Mouse (Mus musculus) liver, embryonic 13.5 days (tissue): ENCODE measurements around the gene Cryba2. TPM values are rescaled to one million over a fixed set of nuclear protein-coding genes. Genes with fewer than 3 reads are reported as not detected.
A peak's percentile ranks its signal among the peaks of the same experiment; 100 is the strongest.

Experiments
- ATAC-seq: fragments of 200-750 bp; cut with Nextera tagmentation; 2 replicates; pipeline ENCODE4 v1.8.0; 2017; ENCODE audit warnings: low read depth, mild to moderate bottlenecking, moderate number of reproducible peaks, moderate library complexity
- DNase-seq: peaks from one replicate; pipeline ENCODE4 v3.0.0; 2022
- H3K27ac ChIP-seq: fragments of 300-500 bp; sonication (generic); 2 replicates; pipeline ENCODE4 v1.5.1; 2015; ENCODE audit warnings: moderate library complexity, mild to moderate bottlenecking, inconsistent platforms
- H3K27me3 ChIP-seq: fragments of 300-500 bp; sonication (generic); 2 replicates; pipeline ENCODE4 v1.6.1; 2015; ENCODE audit warnings: mild to moderate bottlenecking, inconsistent platforms
- H3K36me3 ChIP-seq: fragments of 300-500 bp; sonication (generic); 2 replicates; pipeline ENCODE4 v1.6.1; 2015; ENCODE audit warnings: mild to moderate bottlenecking, inconsistent platforms
- H3K4me1 ChIP-seq: fragments of 300-500 bp; sonication (generic); replicated peaks from 2 replicates; pipeline ENCODE4 v1.6.1; 2015; ENCODE audit warnings: inconsistent platforms
- H3K4me2 ChIP-seq: fragments of 300-500 bp; sonication (generic); 2 replicates; pipeline ENCODE4 v1.6.1; 2015; ENCODE audit warnings: inconsistent platforms, mild to moderate bottlenecking, moderate library complexity
- H3K4me3 ChIP-seq: fragments of 300-500 bp; sonication (generic); replicated peaks from 2 replicates; pipeline ENCODE4 v1.5.1; 2015; ENCODE audit warnings: mild to moderate bottlenecking, inconsistent platforms
- H3K9ac ChIP-seq: fragments of 300-500 bp; sonication (generic); 2 replicates; pipeline ENCODE4 v1.6.1; 2015; ENCODE audit warnings: mild to moderate bottlenecking, inconsistent platforms
- H3K9me3 ChIP-seq: fragments of 300-500 bp; sonication (generic); replicated peaks from 2 replicates; pipeline ENCODE4 v1.6.1; 2016; ENCODE audit warnings: inconsistent platforms
- WGBS: fragments of 180-500 bp; shearing (Covaris S2); methylation state at CpG from one replicate; pipeline ENCODE4 v1.1.7; 2015; ENCODE audit not compliant: insufficient replicate concordance; 5-methylcytosine and 5-hydroxymethylcytosine counted together
- polyA plus RNA-seq: library from polyadenylated mRNA; unstranded; fragments of >200 nt; fragmentation: Nextera tagmentation; extraction: Ambion mirVana; gene quantifications from 2 replicates; pipeline ENCODE4 v1.2.1, GENCODE M21; 2015

The Cryba2 gene
- polyA plus RNA-seq, 1 experiment from 2014 or later: not detected

DNA sequence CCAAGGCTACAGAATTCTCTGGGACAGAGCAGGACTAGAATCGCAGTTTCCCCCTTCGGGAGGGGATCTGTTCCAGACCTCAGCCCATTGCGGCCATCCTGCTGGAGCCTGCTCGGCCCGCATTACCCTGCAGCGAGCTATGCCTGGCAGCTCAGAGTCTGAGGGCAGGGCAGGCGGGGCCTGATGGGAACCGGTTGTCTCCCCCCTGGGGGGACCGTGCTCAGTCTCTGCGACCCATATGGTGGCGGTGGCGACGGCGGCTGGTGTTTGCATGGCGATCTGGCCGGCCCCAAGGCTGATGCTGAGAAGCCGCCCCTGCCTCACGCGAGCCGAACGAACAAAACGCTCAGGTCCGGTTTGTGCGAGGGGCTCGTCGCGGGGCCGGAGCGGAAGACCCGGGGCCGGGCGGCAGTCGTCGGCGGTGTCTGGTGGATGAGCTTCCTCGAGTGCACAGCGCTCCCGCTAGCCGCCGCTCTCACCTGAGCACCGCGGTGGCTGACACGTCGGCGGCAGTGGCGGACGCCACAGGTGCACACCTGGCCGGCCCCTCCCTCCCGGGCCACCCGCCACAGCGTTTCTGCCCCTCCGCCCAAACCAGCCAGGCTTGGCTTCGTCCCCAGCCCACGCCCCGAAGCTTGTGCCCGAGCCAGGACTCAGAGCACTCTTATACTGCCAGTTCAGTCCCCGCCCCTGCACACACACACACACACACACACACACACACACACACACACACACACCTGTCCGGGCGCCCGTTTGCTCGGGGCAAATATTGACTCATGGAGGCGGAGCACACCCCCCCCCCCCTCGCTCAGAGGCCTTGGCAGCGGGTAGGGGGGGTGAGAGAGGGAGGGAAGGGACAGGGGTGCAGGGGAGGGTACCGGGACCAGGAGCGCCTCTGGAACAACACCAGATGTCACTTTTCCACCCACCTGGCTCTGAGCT, 7.7 kb upstream of the Cryba2 start:
- H3K27me3 ChIP-seq: peaks cover 94% of the 10 kb centered on the region
- no peaks in the 10 kb centered on the region for H3K9me3 ChIP-seq
- H3K36me3 ChIP-seq: no peaks in the 10 kb centered on the region
- H3K27ac ChIP-seq: no peak overlapping the region
- H3K4me2 ChIP-seq: peak overlapping the region; percentile 56
- ATAC-seq (peak; percentile 72), DNase-seq (no peak)
- 2% methylated on average over 65 of the region's 66 CpGs for WGBS
- H3K4me1 ChIP-seq: 0 out of 2 replicates have a peak, but pooled peaks cover 5% of the 10 kb centered on the region
- H3K4me3 ChIP-seq: peak overlapping the region; percentile 26
- no peak overlapping the region for H3K9ac ChIP-seq

DNA sequence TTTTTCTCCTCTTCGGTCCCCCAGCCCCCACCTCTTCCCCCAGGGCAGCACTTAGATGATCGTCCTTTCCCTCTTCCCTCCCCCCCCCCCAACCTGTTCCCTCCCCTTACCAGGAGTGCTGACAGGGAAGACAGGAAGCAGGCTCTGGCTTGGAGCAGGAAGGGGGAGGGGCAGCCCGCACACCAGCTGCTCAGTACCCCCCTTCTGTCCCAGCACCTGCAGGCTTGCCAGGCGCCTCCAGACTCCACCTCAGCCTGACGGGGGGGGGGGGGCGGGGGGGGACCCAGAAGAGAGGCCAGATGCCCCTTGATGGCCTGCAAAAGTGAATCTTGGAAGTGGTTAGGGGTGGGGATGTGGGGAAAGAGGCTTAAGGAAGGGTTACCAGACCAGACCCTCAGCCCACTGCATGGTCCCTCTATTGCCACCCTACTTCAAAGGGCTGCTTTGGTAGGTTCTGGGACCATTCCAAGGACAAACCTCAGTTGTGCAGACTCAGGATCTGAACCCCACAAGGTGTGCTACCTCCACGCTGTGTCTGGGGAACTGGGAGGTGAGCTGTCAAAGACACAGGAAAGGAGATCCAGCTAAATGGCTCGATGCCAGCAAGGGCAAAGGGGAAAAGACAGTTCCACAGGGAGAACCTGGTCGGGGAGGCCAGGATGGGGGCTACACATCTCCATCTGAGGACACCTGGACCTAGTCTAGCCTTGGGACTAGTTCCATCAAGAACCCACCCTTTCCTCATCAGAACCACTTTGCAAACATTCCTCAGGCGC, 5.9 kb upstream of the Cryba2 start:
- whole genome bisulfite sequencing: 7% methylated on average over 8 of the region's 10 CpGs
- Histone ChIP-seq H3K9ac (no peak overlapping the region), H3K4me2 (no peak overlapping the region), H3K4me1 (0 out of 2 replicates have a peak, but pooled peaks cover 5% of the 10 kb centered on the region), H3K27ac (no peak overlapping the region), H3K27me3 (peaks cover 97% of the 10 kb centered on the region), H3K9me3 (no peaks in the 10 kb centered on the region), H3K36me3 (no peaks in the 10 kb centered on the region), H3K4me3 (no peak overlapping the region)
- ATAC-seq (no peak), DNase-seq (no peak)

DNA sequence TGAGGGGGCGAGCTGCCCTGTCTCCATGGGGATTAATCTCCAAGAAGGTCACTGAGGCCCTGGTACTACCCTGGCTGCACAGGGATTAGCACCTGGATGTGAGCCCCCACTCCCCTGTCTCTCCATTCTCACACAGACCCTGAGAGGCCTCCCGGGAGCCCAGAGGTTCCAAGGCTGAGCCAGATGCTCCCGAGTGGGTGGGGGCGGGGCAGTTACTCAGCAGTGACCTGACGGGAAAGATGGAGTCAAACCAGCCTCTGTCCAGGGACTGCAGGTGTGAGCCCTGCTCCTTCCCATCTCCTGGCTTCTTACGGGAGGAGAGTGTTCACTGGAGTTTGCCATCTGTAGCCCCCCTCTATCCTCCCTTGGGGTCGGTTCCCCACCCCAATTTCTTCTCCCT, 5.0 kb upstream of the Cryba2 start:
- 14% methylated on average over 7 of the region's 7 CpGs for WGBS
- no peak overlapping the region for H3K27ac ChIP-seq
- H3K4me2 ChIP-seq: no peak overlapping the region
- no peak overlapping the region for H3K4me3 ChIP-seq
- no peak overlapping the region for H3K9ac ChIP-seq
- H3K4me1 ChIP-seq: 0 out of 2 replicates have a peak, but pooled peaks cover 5% of the 10 kb centered on the region
- no peaks in the 10 kb centered on the region for H3K36me3 ChIP-seq
- peaks cover 98% of the 10 kb centered on the region for H3K27me3 ChIP-seq
- no peak for ATAC-seq
- H3K9me3 ChIP-seq: no peaks in the 10 kb centered on the region
- DNase-seq: no peak

DNA sequence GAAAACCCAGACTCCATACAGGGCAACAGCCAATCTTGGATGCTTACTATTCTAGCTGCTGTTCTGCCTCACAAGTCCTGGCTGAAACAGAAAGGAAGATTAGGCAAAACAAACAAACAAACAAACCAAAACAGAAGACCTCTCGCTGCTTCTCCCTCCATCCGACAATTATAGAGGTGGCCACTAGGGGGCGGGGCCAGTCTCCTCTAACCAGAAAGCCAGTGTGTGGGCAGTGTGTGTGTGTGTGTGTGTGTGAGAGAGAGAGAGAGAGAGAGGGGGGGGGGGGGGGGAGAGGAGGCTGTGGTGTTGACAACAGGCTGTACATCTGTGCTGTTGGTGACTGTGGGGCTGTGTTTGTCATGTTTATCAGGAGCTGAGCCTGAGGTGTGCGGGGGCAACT, 2.0 kb upstream of the Cryba2 start:
- no peak overlapping the region for H3K4me2 ChIP-seq
- DNase-seq (no peak), ATAC-seq (no peak)
- H3K4me3 ChIP-seq: no peak overlapping the region
- no peaks in the 10 kb centered on the region for H3K9me3 ChIP-seq
- H3K27me3 ChIP-seq: peaks cover 98% of the 10 kb centered on the region
- H3K36me3 ChIP-seq: no peaks in the 10 kb centered on the region
- WGBS: 20% methylated on average over 4 of the region's 4 CpGs
- no peaks in the 10 kb centered on the region for H3K4me1 ChIP-seq
- H3K9ac ChIP-seq: no peak overlapping the region
- H3K27ac ChIP-seq: no peak overlapping the region

DNA sequence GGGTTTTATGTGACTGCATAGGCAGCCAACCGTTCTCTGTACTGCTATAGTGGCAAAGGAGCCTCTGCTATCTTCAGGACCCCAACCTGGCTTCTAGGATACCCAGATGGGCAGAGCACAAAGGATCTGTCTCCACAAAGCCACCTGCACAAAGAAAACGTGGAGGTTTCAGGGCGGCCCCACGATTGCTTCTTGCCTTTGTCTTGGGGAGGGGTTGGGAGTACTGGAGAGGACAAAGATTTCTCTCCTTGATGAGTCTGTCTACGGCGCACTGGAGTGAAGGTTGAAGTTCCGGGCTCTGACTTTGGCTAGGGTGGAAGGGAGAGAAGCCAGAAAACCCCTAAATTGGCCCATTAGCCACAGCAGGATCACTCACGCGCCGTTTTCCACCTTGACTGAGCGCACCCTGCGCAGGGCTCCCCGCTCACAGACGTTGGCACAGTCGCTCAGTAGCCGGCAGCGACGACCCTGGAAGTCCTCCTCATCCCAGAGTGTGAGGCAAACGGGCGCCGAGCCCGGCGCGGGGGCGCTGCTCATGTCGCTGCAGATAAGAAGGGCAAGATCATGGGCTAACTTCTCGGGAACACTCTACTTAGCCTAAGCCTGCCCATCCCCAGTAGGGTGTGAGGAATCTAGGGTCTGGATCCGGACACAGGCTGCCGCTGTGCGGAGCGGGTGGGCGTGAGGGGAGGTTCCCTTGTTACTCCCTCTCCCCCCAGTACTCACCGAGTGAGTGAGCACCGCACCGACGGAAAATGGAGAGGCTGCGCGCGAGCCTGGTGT, 401 bp downstream of the Cryba2 start:
- Histone ChIP-seq H3K27ac (no peak overlapping the region), H3K36me3 (no peaks in the 10 kb centered on the region), H3K4me2 (no peak overlapping the region), H3K27me3 (peaks cover 92% of the 10 kb centered on the region), H3K9ac (no peak overlapping the region), H3K4me1 (no peaks in the 10 kb centered on the region), H3K9me3 (no peaks in the 10 kb centered on the region), H3K4me3 (no peak overlapping the region)
- no peak for DNase-seq
- 3% methylated on average over 39 of the region's 39 CpGs for WGBS
- no peak for ATAC-seq

DNA sequence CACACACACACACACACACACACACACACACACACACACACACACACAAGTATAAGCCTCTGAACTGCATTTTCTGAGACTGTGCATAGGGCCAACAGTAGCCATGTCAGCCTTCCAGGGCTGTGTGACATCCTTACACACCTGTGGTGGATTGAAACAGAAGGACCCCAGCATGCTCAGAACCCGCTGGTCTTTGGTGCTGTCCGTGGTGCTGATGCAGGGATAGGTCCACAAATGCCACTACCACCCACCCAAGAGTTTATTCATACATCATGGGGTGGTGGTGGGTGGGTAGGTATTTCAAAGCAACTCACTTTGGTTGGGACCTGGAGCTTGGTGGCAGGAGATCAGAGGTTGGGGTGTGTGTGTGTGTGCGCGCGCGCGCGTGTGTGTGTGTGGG, 1.4 kb downstream of the Cryba2 start:
- H3K9me3 ChIP-seq: no peaks in the 10 kb centered on the region
- H3K9ac ChIP-seq: no peak overlapping the region
- WGBS: 0% methylated on average over 8 of the region's 8 CpGs
- ATAC-seq: no peak
- DNase-seq: no peak
- no peak overlapping the region for H3K4me3 ChIP-seq
- no peaks in the 10 kb centered on the region for H3K4me1 ChIP-seq
- no peak overlapping the region for H3K4me2 ChIP-seq
- H3K27ac ChIP-seq: no peak overlapping the region
- H3K27me3 ChIP-seq: peaks cover 92% of the 10 kb centered on the region
- no peaks in the 10 kb centered on the region for H3K36me3 ChIP-seq

DNA sequence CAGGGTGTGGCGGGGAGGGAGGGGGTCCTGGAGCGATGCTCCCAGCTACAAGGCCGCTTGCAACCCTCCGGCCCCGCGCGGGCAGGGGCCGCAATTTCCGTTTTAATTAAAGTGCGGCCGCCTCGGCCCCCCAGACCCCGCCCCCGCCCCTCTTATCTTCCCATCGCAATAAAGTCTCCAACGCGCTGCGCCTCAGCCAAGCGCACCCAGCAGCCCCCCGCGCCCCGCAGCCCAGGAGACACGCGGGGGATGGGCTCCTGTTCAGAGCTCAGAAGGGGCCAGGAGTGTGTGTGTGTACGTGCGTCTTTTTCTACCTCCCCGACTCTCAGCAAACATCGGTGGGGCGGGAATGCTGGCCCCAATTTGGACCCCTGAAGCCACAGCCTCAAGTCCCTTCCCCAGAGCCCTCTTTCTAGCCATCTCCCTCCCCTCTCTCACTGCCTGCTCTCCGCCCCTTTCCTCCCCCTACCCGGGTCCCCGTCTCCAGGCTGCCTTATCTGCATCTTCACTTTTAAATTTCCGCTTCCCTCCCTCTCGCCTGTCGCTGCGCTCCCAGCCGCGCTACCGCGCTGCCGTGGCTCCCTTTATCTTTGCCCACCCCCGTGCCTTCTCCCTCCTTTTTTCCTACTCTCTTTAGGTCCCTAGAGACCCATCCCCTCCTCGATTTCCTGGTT, 7.4 kb downstream of the Cryba2 start, which contains the start of gene Fev:
Gene Fev, minus strand, starts transcription at position 51 of the 674 bp plus-strand sequence.
- Histone ChIP-seq H3K9me3 (no peaks in the 10 kb centered on the region), H3K36me3 (no peaks in the 10 kb centered on the region), H3K4me1 (no peaks in the 10 kb centered on the region; the same call in 1 of the 2 replicates), H3K4me2 (peak within 1 kb of the TSS; percentile 39), H3K9ac (no peak within 1 kb of the TSS), H3K27me3 (peaks cover 94% of the 10 kb centered on the region), H3K4me3 (peak within 1 kb of the TSS; percentile 19), H3K27ac (no peak within 1 kb of the TSS)
- no peak for DNase-seq
- WGBS: 1% methylated on average over 38 of the region's 43 CpGs
- no peak for ATAC-seq

DNA sequence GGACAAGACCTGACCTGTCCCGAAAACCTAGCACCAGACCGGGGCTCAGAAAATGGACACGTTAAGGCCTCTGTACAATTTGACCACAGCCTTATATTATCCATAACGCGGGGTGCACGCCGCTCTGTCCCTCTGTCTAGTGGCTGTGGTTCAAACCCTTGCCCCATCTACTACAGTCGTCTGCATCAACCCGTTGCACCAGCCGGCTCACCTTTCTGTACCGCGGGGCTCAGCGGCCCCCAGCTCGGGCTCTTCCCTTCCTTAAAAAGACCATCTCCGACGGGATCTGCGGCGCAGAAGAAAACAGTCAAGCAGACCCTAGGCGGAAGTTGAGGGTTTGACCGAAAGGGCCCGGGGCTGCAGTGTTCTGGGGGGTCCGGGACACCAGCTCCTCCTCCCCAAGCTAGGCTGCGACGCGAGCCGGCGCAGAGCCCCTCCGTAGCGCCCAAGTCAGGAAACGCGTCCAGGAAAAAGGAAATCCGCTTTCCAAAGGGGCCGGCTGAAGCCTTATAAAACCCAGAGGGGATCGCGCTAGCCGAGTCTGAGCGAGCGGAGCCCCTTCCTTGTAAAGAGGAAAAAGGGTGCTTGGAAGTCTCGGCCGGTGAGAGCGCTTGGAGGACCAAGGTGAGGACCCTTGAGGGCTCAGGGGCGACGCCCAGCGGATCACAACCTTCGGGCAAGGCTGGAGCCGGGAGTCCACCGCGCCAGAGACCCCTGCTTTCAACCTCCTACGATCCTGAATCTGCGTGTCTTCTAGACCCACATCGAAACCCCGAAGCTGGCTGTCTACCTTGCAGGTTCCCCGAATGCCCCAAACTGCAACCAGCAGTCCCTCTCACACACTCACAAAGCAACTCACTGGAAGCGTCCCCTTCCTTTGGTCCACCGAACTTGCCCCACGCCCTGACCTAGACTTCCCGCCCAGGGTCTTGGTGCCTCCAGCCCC, 8.5 kb downstream of the Cryba2 start:
- no peak overlapping the region for H3K27ac ChIP-seq
- no peaks in the 10 kb centered on the region for H3K9me3 ChIP-seq
- H3K4me3 ChIP-seq: peak overlapping the region; percentile 19
- no peak overlapping the region for H3K9ac ChIP-seq
- H3K4me2 ChIP-seq: peak overlapping the region; percentile 39
- WGBS: 2% methylated on average over 57 of the region's 57 CpGs
- no peaks in the 10 kb centered on the region; the same call in 1 of the 2 replicates for H3K4me1 ChIP-seq
- no peaks in the 10 kb centered on the region for H3K36me3 ChIP-seq
- H3K27me3 ChIP-seq: peaks cover 88% of the 10 kb centered on the region
- ATAC-seq (no peak), DNase-seq (no peak)

DNA sequence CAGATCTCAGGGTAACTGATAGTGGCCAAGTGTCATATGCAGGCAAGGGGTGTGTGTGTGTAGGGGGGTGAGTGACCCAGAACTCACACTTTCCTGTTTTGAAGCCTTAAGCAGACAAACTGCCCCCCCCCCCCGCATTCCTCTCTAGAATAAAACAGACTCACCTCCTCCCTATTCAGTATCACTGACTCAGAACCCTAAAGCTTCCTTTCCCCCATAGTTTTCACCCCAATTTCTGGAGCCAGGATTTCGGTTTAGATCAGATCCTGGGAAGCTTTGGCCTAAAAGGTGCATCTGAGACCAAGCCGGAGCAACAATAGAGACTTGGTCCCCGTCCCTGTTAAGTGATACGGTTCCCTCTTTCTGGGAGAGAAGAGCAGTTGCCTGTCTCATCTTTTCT, 9.5 kb downstream of the Cryba2 start:
- ATAC-seq (no peak), DNase-seq (no peak)
- 9% methylated on average over 5 of the region's 5 CpGs for WGBS
- Histone ChIP-seq H3K4me3 (no peak overlapping the region), H3K27ac (no peak overlapping the region), H3K4me1 (no peaks in the 10 kb centered on the region; the same call in 1 of the 2 replicates), H3K9me3 (no peaks in the 10 kb centered on the region), H3K4me2 (no peak overlapping the region), H3K9ac (no peak overlapping the region), H3K27me3 (peaks cover 93% of the 10 kb centered on the region), H3K36me3 (no peaks in the 10 kb centered on the region)

DNA sequence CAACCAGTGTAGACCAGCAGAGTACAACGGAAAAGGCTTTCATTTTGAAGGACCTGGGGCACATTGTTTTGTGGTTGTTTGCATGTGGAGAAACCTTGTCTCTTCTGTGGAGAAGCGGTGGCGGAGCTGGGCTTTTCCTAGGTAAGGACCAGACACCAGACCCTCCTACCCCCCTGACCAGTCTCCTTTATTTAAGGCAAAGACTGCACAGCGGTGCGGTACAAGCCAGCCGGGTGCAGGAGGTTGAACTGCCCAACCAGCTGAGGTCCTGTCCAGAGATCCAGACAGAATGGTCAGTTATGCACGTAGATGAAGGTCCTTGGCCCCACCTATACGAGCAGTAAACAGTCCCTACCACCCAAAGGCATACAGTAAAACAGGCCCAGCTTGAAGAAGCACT, 10.1 kb downstream of the Cryba2 start:
- Histone ChIP-seq H3K4me3 (0 out of 2 replicates have a peak overlapping the region, but pooled peaks have one; percentile 14), H3K27ac (no peak overlapping the region), H3K9me3 (no peaks in the 10 kb centered on the region), H3K9ac (no peak overlapping the region), H3K27me3 (peaks cover 92% of the 10 kb centered on the region), H3K4me2 (no peak overlapping the region), H3K4me1 (no peaks in the 10 kb centered on the region; the same call in 1 of the 2 replicates), H3K36me3 (no peaks in the 10 kb centered on the region)
- DNase-seq (no peak), ATAC-seq (no peak)
- WGBS: 3% methylated on average over 8 of the region's 8 CpGs
